Mouse (Mus musculus) forebrain, embryonic 12.5 days (tissue): ENCODE results near the gene Zbtb8a. TPM values are rescaled to one million over a fixed set of nuclear protein-coding genes. Genes with fewer than 3 reads are reported as not detected.
"Not testable (repeated sequence)": the region's sequence is repeated elsewhere in the genome, so short reads cannot be mapped to it uniquely, and the experiment has no call there.

ENCODE experiments used
- ATAC-seq: fragments of 200-750 bp; cut with Nextera tagmentation; 2 replicates; pipeline ENCODE4 v1.8.0; 2017; ENCODE audit warnings: moderate TSS enrichment; ENCODE audit not compliant: low FRiP score
- H3K27ac ChIP-seq: fragments of 300-500 bp; sonication (generic); 2 replicates; pipeline ENCODE4 v1.5.1; 2016; ENCODE audit warnings: mild to moderate bottlenecking
- H3K27me3 ChIP-seq: fragments of 300-500 bp; sonication (generic); 2 replicates; pipeline ENCODE4 v1.6.1; 2016; ENCODE audit warnings: mild to moderate bottlenecking
- H3K36me3 ChIP-seq: fragments of 300-500 bp; sonication (generic); replicated peaks from 2 replicates; pipeline ENCODE4 v1.6.1; 2016; ENCODE audit warnings: mild to moderate bottlenecking
- H3K4me1 ChIP-seq: fragments of 300-500 bp; sonication (generic); 2 replicates; pipeline ENCODE4 v1.6.1; 2016
- H3K4me2 ChIP-seq: fragments of 300-500 bp; sonication (generic); 2 replicates; pipeline ENCODE4 v1.6.1; 2016; ENCODE audit warnings: mild to moderate bottlenecking, moderate library complexity
- H3K4me3 ChIP-seq: fragments of 300-500 bp; sonication (generic); replicated peaks from 2 replicates; pipeline ENCODE4 v1.5.1; 2016; ENCODE audit warnings: mild to moderate bottlenecking
- H3K9ac ChIP-seq: fragments of 300-500 bp; sonication (generic); 2 replicates; pipeline ENCODE4 v1.6.1; 2016; ENCODE audit warnings: mild to moderate bottlenecking
- H3K9me3 ChIP-seq: fragments of 300-500 bp; sonication (generic); 2 replicates; pipeline ENCODE4 v1.6.1; 2016
- WGBS: fragments of 180-500 bp; shearing (Covaris S2); methylation state at CpG from one replicate; pipeline ENCODE4 v1.1.7; 2016; 5-methylcytosine and 5-hydroxymethylcytosine counted together
- polyA plus RNA-seq: library from polyadenylated mRNA; unstranded; fragments of >200 nt; fragmentation: Nextera tagmentation; extraction: Ambion mirVana; gene quantifications from 2 replicates; pipeline ENCODE4 v1.2.1, GENCODE M21; 2016

Gene Zbtb8a
- polyA plus RNA-seq, 1 experiment from 2014 or later = 10.9 TPM

- H3K9ac ChIP-seq = no peak overlapping the region
- peaks cover 23% of the 10 kb centered on the region for H3K27me3 ChIP-seq
- H3K27ac ChIP-seq = no peak overlapping the region
- no peak overlapping the region for H3K4me3 ChIP-seq
- no peak for ATAC-seq
- 37% methylated on average over 11 of the region's 11 CpGs for WGBS
- H3K4me2 ChIP-seq = no peak overlapping the region
- no peaks in the 10 kb centered on the region for H3K36me3 ChIP-seq
- peaks cover 20% of the 10 kb centered on the region for H3K4me1 ChIP-seq
- H3K9me3 ChIP-seq = no peaks in the 10 kb centered on the region
These were observed 3.6 kb downstream of the Zbtb8a start for GRCm38 (mm10) chr4:129374219-129374755.

DNA sequence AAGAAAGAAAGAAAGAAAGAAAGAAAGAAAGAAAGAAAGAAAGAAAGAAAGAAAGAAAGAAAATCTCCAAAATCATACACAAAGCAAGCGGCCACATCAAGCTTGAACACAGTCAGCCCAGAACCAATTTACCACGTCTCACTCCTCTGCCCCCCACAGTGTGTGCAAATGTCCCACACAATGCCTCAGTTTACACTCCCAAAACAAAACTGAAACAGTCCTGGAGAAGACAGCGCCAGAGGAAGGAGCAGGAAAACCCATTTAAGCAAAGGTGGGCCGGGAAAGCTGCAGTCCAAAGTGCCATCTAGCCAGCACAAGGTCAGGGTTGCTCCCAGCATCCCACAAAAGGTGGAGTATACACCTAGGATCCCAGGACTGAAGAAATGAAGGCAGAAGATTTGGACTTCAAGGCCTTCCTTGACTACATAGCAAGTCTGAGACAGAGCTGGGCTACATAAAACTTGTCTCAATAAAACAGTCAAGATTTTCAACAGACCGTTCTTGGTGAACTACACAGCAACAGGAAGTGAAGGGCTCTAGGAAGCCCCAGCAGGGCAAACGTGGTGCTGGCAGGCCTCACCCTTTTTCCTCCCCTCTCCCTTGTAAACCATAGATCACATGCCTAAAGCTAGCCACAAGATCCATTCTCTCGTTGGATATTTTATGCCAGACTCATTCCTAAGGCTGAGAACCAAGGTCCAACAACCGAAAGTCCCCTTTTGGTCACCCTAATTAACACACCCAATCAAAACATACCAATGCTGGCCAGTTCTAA, 4.5 kb downstream of the Zbtb8a start:
- H3K36me3 ChIP-seq = no peaks in the 10 kb centered on the region
- H3K4me1 ChIP-seq = peaks cover 20% of the 10 kb centered on the region
- no peak overlapping the region for H3K4me3 ChIP-seq
- no peak overlapping the region for H3K27ac ChIP-seq
- H3K27me3 ChIP-seq = peaks cover 17% of the 10 kb centered on the region
- no peak overlapping the region for H3K4me2 ChIP-seq
- H3K9ac ChIP-seq = no peak overlapping the region
- H3K9me3 ChIP-seq = no peaks in the 10 kb centered on the region
- 45% methylated on average over 8 of the region's 8 CpGs for whole genome bisulfite sequencing
- ATAC-seq = no peak

DNA sequence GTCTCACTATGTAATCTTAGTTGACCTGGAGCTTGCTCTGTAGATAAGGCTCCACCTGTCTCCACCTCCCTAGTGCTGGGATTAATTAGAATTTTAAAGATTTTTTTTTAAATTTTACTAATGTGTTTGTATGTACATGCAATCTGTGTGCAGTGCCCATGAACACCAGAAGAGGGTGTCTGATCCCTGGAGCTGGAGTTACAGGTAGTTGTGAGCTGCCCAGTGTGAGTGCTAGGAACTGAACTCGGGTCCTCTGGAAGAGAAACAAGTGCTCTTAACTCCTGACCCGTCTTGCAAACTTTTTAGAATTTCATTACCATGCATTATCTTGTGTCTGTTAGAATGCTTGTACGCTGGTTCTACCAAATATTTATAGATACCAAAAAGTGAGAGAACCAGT, 6.5 kb downstream of the Zbtb8a start:
- Histone ChIP-seq H3K9me3 (no peaks in the 10 kb centered on the region), H3K4me3 (no peak overlapping the region), H3K9ac (no peak overlapping the region), H3K27ac (no peak overlapping the region), H3K4me1 (peaks cover 14% of the 10 kb centered on the region), H3K36me3 (no peaks in the 10 kb centered on the region; the same call in 1 of the 2 replicates), H3K27me3 (peaks cover 17% of the 10 kb centered on the region), H3K4me2 (no peak overlapping the region)
- ATAC-seq = no peak
- WGBS = 92% methylated on average over 3 of the region's 3 CpGs

- no peak overlapping the region for H3K9ac ChIP-seq
- no peak overlapping the region for H3K27ac ChIP-seq
- H3K36me3 ChIP-seq = peaks cover 4% of the 10 kb centered on the region; the same call in 1 of the 2 replicates
- ATAC-seq = no peak
- no peaks in the 10 kb centered on the region for H3K27me3 ChIP-seq
- WGBS = 94% methylated on average over 5 of the region's 5 CpGs
- no peaks in the 10 kb centered on the region for H3K9me3 ChIP-seq
- H3K4me2 ChIP-seq = no peak overlapping the region
- no peaks in the 10 kb centered on the region for H3K4me1 ChIP-seq
- H3K4me3 ChIP-seq = no peak overlapping the region
These were observed 12.7 kb downstream of the Zbtb8a start for GRCm38 (mm10) chr4:129365224-129365623.

GRCm38 (mm10) chr4:129364379-129364778, 13.5 kb downstream of the Zbtb8a start:
- Histone ChIP-seq H3K4me1 (no peaks in the 10 kb centered on the region), H3K9ac (no peak overlapping the region), H3K36me3 (peaks cover 12% of the 10 kb centered on the region), H3K4me3 (no peak overlapping the region), H3K9me3 (no peaks in the 10 kb centered on the region), H3K4me2 (no peak overlapping the region), H3K27me3 (no peaks in the 10 kb centered on the region), H3K27ac (no peak overlapping the region)
- ATAC-seq = no peak
- WGBS = 90% methylated on average over 3 of the region's 3 CpGs

- H3K4me1 ChIP-seq = no peaks in the 10 kb centered on the region
- peaks cover 14% of the 10 kb centered on the region for H3K36me3 ChIP-seq
- no peaks in the 10 kb centered on the region for H3K9me3 ChIP-seq
- no peak overlapping the region for H3K4me3 ChIP-seq
- ATAC-seq = no peak
- WGBS = 93% methylated on average over 9 of the region's 9 CpGs
- H3K27ac ChIP-seq = no peak overlapping the region
- H3K27me3 ChIP-seq = no peaks in the 10 kb centered on the region
- H3K4me2 ChIP-seq = no peak overlapping the region
- no peak overlapping the region for H3K9ac ChIP-seq
These were observed 14.5 kb downstream of the Zbtb8a start for GRCm38 (mm10) chr4:129363463-129363862.

- Histone ChIP-seq H3K4me1 (no peaks in the 10 kb centered on the region), H3K27ac (no peak overlapping the region), H3K27me3 (no peaks in the 10 kb centered on the region), H3K4me3 (no peak overlapping the region), H3K4me2 (no peak overlapping the region), H3K36me3 (peaks cover 17% of the 10 kb centered on the region), H3K9ac (no peak overlapping the region), H3K9me3 (no peaks in the 10 kb centered on the region)
- no peak for ATAC-seq
- WGBS = 72% methylated on average over 5 of the region's 5 CpGs
These were observed 15.1 kb downstream of the Zbtb8a start for GRCm38 (mm10) chr4:129362771-129363170.

DNA sequence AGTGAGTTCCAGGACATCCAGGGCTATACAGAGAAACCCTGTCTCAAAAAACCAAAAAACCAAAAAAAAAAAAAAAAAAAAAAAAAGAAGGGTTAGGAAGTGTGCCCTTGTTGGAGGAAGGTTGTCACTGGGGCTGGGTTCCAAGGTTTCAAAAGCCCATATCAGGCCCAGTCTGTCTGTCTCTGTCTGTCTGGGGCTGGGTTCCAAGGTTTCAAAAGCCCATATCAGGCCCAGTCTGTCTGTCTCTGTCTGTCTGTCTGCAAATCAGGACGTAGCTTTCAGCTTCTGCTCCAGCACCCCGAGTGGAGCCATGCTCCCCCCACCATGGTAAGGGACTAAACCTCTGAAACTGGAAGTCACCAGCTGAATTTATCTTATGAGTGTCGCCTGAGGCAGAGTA, 15.7 kb downstream of the Zbtb8a start:
- H3K27me3 ChIP-seq, H3K4me1 ChIP-seq, H3K27ac ChIP-seq, H3K9me3 ChIP-seq, H3K4me3 ChIP-seq, H3K4me2 ChIP-seq, ATAC-seq, H3K9ac ChIP-seq: not testable (repeated sequence)
- 73% methylated on average over 3 of the region's 3 CpGs for WGBS
- peaks cover 17% of the 10 kb centered on the region for H3K36me3 ChIP-seq

GRCm38 (mm10) chr4:129357613-129358163, 20.2 kb downstream of the Zbtb8a start:
- peaks cover 36% of the 10 kb centered on the region for H3K36me3 ChIP-seq
- 91% methylated on average over 15 of the region's 15 CpGs for WGBS
- no peak overlapping the region for H3K27ac ChIP-seq
- H3K9me3 ChIP-seq = no peaks in the 10 kb centered on the region
- no peaks in the 10 kb centered on the region for H3K27me3 ChIP-seq
- no peak overlapping the region for H3K4me3 ChIP-seq
- no peak for ATAC-seq
- no peak overlapping the region for H3K4me2 ChIP-seq
- no peaks in the 10 kb centered on the region for H3K4me1 ChIP-seq
- H3K9ac ChIP-seq = no peak overlapping the region

GRCm38 (mm10) chr4:129354236-129354635, 23.7 kb downstream of the Zbtb8a start:
- Histone ChIP-seq H3K4me3 (no peak overlapping the region), H3K9ac (no peak overlapping the region), H3K27ac (no peak overlapping the region), H3K9me3 (no peaks in the 10 kb centered on the region), H3K4me2 (no peak overlapping the region), H3K27me3 (no peaks in the 10 kb centered on the region), H3K4me1 (no peaks in the 10 kb centered on the region), H3K36me3 (peaks cover 23% of the 10 kb centered on the region)
- ATAC-seq = no peak
- 87% methylated on average over 15 of the region's 15 CpGs for WGBS

- Histone ChIP-seq H3K27me3 (no peaks in the 10 kb centered on the region), H3K4me2 (no peak overlapping the region), H3K4me1 (no peaks in the 10 kb centered on the region), H3K9me3 (no peaks in the 10 kb centered on the region), H3K36me3 (peaks cover 19% of the 10 kb centered on the region), H3K4me3 (no peak overlapping the region), H3K27ac (no peak overlapping the region), H3K9ac (no peak overlapping the region)
- no peak for ATAC-seq
- WGBS = 94% methylated on average over 12 of the region's 12 CpGs
These were observed 24.7 kb downstream of the Zbtb8a start for GRCm38 (mm10) chr4:129353176-129353575.

DNA sequence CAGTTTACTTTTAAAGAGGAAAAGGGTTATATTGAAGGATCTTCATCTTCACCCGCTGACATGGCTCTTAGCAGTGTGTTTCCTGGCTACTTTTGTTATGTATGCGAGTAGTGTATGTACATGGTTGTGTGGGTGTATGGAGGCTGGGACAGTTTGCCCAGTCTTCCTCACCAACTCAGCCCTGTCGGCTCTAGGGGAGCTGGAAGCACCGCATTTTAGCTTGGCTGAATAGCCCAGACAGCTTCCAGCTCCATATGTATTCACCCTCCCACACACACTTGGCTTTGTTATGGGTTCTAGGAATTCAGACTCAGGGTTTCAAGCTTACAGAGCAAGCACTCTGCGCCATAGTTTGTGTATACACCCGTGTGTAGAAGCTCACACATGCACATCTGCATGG, 26.8 kb downstream of the Zbtb8a start:
- no peak overlapping the region for H3K9ac ChIP-seq
- H3K4me1 ChIP-seq = no peaks in the 10 kb centered on the region
- H3K36me3 ChIP-seq = peaks cover 20% of the 10 kb centered on the region
- 76% methylated on average over 6 of the region's 6 CpGs for WGBS
- no peak overlapping the region for H3K4me3 ChIP-seq
- H3K27ac ChIP-seq = no peak overlapping the region
- H3K4me2 ChIP-seq = no peak overlapping the region
- ATAC-seq = no peak
- H3K27me3 ChIP-seq = no peaks in the 10 kb centered on the region
- H3K9me3 ChIP-seq = no peaks in the 10 kb centered on the region

- Histone ChIP-seq H3K4me1 (no peaks in the 10 kb centered on the region), H3K27me3 (no peaks in the 10 kb centered on the region), H3K36me3 (peaks cover 19% of the 10 kb centered on the region), H3K9me3 (no peaks in the 10 kb centered on the region), H3K27ac (no peak overlapping the region), H3K4me2 (no peak overlapping the region), H3K4me3 (no peak overlapping the region), H3K9ac (no peak overlapping the region)
- WGBS = 17% methylated on average over 1 of the region's 1 CpGs
- ATAC-seq = peak; percentile 60; the same call in 1 of the 2 replicates
These were observed 27.3 kb downstream of the Zbtb8a start for GRCm38 (mm10) chr4:129350644-129351043.
